Mouse (Mus musculus) erythroblast, adult 5-6 weeks (primary cell): Measurements from ENCODE around the gene Uqcc2. TPM values are rescaled to one million over a fixed set of nuclear protein-coding genes. Genes with fewer than 3 reads are reported as not detected.

Source experiments
- ATAC-seq: replicated peaks from 2 replicates; pipeline ENCODE4 v1.8.0; 2016; ENCODE audit warnings: moderate number of reproducible peaks, mild to moderate bottlenecking, moderate TSS enrichment, inconsistent platforms; ENCODE audit not compliant: poor library complexity, low FRiP score, severe bottlenecking
- total RNA-seq, 2 experiments: library from RNA; stranded (forward) in 1 of 2; stranded (reverse) in 1 of 2; fragments of 150-400 nt in 1 of 2; fragments of 200-764, 138-1000 nt in 1 of 2; gene quantifications; 2 replicates each; pipeline versions ENCODE4 v1.2.3 to v1.2.4; 2015 to 2017; ENCODE audit warnings: low replicate concordance in 2 of 2

Uqcc2 gene
- total RNA-seq, 2 experiments from 2014 or later, result 25.6 to 37.1 TPM

DNA sequence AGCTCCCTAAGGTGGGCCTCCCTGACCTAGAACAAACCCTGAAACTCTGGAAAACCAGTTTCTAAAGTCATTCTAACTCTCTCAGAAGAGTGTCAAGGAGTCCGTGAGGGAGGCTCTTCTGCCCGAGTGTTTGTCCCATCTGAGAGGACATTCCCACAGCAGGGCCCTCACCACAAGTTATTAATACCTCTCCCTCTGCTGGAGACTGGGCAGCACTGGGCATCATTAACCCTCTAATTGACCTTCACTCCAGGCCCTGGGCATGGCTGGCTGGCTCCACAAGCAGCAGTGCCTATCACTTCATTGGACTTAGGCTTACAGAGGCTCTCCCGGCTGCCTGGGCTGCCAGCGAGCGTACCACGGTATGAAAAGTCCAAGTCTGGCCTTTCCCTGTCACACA is 24.7 kb upstream of the Uqcc2 start:
- ATAC-seq, result no peak

DNA sequence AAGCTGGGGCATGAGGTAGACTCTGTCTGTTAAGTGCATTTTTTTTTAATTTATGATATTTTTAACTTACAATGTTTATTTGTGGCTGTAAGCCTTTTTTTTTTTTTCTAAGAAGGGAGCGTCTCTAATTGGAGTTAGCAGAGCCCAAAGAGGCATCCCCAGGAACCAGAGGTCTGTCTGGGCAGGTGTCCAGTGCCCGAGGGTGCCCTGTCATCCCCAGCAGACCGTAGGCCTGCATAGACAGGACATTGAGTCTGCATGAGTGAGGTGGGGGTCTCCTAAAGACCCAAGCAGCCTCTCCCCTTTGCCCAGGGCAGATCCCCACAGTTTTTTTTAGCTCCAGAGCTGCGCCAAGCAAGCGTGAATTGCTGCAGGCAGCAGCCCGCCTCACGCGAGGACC is 22.0 kb upstream of the Uqcc2 start:
- ATAC-seq, result no peak

DNA sequence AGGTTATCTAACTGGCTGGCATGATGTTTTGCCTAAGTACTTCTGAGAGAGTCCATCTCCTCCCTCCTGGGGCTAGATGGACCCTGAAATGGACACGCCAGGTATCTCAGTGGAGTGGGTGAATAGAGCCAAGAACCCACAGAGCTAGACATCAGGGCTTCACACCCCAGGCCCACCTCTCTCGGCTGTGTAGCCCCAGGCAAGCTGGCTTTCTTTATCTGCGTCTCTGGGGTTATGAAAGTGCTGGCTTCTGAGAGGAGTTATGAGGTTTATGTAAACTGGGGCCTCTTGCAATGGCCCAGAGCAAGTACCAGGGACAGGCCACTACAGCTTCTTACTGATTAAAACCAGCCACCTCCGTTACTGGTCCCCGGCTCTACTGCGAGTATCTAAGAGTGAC is 21.2 kb upstream of the Uqcc2 start:
- ATAC-seq, result no peak

DNA sequence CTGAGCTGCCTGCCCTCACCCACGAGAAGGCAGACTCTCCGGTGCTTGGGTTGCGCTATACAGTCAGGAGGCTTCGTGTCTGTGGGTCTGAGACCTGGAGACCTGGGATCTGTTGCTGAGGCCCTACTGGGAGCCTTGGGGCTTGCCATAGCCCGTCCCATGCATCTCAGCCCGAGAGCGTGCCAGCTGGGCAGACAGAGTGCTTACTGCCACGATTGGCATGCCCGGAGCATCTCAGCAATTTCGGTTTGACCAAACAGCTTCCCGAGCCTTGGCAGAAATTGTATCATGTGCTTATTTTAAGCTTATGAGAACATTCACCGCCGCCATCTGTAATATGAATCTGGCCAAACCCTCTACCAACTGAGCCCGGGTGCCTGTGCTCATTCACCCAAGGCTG is 20.5 kb upstream of the Uqcc2 start:
- ATAC-seq, result no peak

DNA sequence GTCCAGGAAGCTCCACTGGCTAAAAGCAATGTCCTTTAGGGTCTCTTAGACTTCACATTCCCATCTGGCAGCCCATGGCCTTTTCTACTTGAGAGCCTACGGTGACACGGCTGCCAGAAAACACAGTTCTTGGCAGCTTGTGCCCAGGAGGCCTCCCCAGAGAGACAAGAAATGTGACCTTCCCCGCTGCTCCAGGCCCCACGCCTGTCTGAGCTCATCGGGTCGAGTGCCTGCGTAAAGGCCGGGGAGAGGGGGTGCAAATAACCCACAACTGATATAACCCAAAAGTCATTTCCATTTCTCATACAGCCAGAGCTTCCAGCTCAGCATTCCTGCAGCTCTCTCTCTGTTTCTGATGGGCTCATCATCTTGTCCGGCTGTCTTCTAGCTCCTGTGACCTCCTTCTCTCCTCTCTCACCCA is 20.1 kb upstream of the Uqcc2 start:
- no peak for ATAC-seq

DNA sequence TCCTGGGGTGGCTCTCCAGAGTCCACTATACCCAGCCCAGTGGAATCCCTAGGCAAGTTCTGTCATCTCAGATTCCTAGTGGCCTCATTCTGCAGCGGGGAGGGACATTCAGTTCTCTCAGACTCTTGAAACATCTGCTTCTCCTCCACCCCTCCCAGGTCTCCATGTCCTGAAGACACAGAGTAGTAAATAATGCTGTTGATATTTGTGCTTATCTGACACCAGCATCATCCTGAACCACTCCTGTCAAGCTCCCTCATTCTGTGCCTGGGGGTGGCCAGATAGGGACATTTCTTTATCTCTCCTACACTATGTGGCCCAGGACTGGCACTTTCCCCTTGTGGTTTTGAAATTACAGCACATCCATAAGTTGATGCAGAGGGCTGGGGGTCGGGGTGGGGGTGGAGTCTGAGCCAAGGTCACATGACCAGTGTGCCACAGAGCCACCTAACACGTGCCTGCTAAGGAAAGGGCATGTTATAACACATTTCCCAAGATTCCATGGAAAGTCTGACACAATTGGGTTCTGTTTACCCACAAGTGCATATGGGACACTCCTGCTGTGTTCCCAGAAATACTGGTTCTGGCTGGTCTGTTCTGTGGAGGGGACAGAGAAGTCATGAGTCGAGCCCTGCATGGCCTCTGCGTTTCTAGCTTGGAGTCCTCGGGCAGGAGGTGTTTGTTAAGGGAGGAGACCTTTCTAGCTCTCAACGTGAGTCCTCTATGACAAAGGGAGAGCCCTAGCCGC is 19.4 kb upstream of the Uqcc2 start:
- peak; percentile 65 for ATAC-seq

DNA sequence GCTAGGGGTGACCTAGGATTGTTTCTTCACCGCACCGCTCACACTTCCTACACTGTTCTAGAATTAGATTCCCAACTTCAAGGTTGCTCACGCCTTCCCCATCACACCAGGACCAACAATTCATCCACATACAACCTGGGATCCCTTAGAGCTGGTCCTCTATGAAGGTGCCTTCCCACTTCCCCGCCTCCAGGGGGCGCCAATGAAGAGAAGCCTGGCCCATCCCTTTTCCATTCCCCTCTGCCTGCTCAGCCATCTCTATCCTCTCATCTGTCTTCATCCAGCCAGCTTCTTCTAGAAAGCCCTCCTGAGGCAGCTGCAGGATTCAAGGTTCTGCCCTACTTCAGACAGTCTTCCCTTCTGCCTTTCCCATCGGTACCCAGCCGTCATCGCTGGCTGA is 17.7 kb upstream of the Uqcc2 start:
- peak; percentile 68 for ATAC-seq

DNA sequence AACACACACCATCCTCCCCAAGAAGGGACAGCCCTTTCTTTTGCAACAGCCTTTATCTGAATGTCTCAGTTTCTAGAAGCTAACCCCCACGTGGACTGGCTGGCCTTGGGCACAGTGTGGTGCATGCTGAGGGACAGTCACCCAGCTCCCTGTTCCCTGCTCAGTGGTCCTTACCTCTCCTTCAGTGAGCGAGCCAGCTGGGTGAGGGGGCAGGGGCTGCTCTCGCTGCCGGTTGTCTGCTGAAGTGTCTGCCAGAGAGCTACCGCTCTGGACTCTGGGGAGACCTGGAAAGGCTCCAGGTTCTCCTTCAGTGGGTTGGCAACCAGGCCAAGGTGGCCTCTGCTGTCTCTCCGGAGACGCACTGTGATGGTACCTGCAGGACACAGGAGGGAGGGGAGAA is 17.2 kb upstream of the Uqcc2 start:
- ATAC-seq, result no peak

DNA sequence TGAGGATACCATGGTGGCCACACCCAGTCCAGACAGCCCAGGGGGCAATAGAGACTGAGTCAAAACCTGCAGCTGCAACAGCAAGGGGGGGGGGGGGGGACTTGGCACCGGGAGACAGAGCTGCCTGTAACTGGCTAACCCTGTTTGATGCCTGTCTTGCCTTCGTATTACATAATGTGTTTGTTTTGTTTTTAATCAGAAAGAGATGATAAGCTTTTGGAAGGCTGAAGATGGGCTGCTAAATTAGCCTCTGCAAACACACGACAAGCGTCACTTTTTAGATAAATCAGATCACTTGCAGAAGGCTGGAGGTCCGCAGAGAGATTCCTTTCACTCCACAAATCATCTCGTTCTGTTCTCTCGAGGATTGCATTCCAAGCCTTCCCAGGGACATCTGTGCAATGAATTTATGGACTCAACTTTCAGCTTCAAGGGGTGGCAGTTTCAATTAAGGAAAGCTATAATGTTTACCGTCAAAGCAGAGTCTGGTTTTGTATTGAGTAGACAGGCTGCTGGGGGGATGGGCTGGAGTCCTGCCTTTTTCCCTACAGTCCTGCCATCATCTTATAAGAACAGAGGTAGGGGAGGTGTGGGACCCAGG is 12.7 kb upstream of the Uqcc2 start:
- no peak for ATAC-seq

DNA sequence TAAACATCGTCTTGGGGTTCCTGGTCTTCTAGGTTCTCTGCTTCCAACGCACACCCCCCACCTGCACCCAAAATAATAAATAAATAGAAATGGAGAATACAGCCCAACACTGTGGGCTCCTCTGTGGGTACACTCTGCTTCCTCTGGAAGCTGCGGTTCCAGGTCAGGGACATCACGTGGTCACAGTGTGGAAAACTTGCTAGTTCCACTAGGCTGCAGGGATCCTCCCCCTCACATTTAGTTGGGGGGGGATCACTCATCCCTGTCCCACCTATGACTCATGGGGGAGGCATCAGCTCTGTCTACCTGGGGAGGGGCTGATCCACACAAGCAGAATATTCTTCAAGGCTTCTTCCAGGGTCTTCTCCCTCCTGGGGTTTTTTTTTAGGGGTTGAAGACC is 10.4 kb upstream of the Uqcc2 start:
- no peak for ATAC-seq

DNA sequence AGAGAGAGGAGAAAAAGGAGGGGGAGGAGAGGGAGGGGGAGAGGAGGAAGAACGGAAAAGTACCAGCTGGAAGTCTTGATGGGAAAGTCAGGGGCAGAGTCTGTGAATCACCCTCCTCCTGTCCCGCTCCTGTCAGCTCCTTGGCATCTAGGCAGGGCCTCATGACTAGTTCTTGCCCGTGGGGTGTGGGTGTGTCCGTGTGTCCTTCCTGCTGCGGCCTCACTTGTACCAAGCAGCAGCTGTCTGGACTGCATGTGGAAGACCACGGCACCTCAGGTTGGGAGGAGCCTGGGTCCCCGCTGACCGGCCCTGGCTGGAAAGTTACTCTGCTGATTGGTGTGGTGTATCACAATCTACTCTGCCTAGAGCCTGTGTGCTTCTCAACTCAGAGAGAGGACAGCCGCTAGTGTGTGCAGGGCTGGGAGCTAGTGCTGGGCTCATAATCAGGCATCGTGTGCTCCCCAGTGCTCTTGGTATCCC is 8.3 kb upstream of the Uqcc2 start:
- no peak for ATAC-seq

DNA sequence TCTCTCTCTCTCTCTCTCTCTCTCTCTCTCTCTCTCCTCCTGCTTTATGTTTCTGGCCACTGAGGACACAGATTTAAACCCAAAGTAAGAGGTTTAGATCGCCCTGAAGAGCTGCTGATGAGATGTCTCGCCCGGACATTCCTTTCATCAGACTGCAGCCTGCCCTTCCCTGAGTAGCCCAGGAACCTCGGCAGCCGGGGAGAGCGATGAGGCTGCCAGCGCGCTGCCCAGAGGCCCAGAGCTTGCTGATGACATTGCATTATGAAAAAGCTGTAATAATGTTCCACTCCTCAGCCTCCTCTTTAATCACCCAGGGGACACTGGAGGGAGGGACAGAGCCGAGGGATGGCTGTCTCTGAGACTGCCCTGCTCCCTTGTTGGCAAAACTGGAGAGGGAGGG is 6.5 kb upstream of the Uqcc2 start:
- ATAC-seq, result no peak

DNA sequence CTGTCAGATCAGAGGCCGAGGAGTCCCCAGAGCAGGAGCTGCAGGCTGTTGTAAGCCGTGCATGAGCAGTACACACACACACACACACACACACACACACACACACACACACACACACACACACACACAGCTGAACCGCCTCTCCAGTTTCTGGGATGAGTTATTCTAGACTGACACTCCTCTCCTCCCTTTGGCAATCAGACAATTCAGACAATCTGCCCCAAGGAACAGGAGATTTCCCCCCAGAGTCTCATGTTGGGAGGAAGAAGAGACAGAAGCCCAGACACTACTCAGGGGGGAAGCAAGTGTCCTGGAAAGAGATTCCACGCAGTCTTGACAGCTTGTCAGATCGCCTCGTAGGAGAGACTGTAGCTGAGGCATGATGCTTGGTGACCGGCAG is 5.6 kb upstream of the Uqcc2 start:
- no peak for ATAC-seq

DNA sequence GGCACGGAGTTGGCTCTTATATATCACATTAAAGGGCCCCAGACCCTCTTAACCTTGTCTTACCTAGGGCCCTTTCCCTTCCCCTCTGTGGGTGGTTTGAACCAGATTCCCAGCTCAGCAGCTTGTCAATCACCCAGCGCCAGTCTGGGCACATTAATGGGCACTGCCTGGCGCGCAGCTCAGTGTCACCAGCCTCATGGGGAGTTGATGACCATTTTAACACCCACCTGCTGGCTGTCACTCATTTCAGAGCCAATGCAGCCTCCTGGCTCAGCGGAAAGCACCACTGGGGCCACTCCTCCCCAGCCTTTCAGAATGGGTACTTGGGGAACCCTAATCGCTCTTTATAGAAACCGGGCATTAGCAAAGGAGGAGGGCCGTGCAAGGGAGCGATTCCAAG is 4.7 kb upstream of the Uqcc2 start:
- ATAC-seq, result no peak

DNA sequence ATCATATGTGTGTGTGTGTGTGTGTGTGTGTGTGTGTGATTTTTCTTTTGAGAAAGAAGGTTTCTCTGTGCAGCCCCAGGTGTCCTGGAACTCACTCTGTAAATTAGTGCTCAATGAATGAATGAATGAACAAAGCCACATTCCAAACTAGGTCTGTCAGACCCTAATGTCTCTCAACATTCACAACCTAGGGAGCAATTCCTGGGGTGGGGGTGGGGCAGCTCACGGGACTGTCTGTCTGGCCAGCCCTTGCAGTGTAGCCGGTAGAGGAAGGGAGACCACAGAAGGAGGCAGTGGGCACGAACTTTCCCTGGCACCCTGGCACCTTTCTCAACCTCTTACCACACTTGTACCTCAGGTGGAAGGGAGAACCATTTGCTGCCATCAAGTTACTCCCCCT is 999 bp upstream of the Uqcc2 start:
- no peak for ATAC-seq

DNA sequence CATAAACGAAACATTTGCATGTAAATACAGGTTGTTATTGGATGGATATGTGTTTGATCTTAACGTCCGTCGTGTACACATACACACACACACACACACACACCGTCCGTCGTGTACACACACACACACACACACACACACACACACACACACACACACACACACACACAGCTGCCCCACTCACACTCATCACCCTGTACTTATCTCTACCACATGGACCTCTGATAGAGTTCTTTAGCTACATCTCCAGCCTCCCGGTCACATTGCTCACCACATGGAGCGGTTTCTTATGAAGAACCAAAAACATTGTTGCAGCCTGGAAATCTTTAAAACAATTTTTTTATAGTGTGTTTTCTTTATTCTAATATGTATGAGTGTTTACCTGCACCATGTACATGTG is 471 bp upstream of the Uqcc2 start:
- peak; percentile 34 for ATAC-seq

DNA sequence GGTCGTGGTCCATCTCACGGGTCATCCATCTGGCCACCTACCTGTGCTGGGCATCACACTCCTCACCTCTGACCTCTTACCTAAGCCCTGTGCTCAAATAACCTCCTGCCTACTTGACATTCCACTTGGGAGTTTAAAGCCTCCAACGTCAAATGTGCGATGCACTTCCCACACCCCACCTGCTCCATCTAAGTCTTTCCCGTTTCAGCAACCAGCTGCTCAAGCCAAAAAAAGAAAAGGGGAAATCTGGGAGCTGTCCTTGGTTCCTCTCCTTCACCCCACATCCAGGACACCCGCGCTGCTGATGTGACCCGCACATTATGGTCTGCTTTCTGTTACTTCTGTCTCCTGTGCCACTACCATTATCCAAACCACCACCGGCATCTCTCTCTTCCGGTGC is 1.5 kb downstream of the Uqcc2 start:
- ATAC-seq, result no peak

DNA sequence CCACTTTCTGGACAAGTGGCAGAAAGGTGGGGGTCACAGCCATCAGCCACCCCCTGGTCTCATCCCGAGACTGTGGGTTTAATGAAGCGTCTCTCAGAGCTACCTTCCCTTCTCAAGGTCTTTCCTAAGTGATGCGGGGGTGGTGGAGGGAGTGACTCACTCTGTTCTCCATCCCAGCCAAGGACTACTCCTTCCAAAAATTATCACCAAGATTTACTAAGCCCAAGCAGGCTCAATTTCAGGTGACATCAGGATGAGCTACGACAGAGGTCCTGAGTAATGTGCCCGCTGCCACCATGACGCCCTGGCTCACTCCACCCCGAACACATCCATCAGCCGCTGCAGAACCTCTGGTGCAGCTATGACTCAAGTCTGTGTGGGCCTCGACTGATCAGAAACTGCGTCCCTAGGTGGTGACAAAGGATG is 2.5 kb downstream of the Uqcc2 start:
- no peak for ATAC-seq

DNA sequence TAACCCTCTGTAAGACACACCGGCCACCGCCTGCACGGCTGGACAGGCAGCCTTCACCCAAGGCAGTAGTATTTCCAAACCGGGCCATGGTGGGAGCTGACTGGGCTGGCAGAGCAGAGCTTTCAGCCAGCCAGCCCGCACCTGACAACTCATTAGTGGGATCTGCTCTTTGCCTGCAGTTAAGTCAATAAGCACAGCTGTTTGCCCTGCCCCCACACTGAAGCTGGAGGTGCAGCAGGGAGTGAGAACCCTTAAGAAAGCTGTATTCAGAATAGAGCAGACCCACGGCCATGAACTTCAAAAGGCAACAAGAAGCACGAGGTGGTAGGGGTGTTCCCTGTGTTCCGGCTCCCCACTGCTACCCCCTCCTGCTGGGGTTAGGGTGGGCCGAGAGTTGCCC is 3.5 kb downstream of the Uqcc2 start:
- no peak for ATAC-seq

DNA sequence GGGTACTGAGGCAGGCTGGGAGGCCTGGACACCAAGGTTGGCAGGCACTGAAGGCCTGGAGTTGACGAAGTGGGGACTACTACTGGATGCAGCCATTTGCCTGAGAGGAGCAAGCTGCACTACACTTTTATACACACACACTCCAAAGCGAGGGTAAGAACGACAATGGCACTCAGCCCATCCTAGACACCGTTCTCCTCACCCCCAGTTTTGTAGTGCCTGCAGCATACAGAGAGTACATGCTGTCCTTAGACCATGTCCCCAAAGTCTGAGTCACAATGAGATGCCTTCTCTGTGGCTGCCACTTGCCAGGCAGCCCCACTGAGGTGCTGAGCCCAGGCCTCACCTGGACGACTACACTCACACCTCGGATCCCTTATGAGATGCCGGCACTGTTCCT is 3.9 kb downstream of the Uqcc2 start:
- ATAC-seq, result no peak

DNA sequence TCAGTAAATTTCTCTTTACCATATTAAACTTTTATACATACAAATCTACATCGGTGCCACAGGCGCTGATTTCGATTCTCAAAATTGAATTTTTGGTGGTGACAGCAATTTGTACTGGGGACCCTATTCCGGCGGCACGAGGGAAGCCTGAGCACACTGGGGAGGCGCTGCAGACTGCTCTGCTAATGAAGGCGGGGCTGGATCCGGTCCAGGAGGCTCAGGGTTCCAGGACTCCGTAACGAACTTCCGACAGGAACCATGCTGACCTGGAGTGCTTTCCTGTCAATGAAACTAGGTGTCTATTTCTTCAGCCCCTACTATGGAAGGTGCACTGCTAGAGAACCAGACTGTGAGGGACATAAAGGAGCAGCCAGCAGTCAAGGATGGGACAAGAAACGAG is 4.4 kb downstream of the Uqcc2 start:
- no peak for ATAC-seq

DNA sequence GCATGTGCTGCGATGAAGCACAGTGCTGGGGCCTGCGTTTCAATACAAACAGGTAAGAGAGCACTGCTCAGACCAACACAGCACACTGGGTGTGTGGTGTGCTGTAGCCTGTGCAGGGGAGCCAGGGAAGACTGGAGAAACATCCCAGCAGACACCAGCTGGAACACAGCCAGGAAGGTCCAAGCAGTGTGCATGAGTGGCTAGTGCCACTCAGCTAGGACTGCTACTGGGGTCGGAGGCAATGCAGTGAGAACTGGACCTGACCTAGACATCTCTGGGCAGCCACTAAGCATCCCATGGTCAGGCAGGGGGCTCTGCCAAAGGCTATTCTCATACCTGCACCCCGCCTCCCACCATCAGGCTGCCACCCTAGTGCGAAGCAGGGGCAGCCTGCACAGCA is 5.5 kb downstream of the Uqcc2 start:
- ATAC-seq, result no peak
